Mouse (Mus musculus): ENCODE data around the gene Fscn1.

DNA sequence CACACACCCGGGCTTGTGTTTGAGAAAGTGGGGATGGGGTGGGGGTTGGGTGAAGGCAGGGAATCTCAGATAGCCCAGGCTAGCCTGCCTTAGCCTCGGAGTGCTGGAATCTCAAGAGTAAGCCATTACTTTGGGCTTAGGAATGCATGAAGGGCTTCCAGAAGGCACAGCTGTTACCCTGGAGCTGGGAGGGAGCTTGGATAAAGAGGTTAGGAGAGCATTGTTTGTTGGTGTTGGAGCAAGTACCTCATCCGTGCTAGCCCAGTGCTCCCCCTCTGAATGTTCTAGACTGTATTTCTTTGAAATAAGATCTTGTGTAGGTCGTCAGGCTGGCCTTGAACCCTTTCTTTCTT lies 30.8 kb upstream of the Fscn1 start:
- no peak for TF ChIP-seq CTCF (IDR thresholded peaks at IDR 0.05; ENCODE audit: control insufficient read depth, insufficient read depth, insufficient replicate concordance, low read depth, low read length)
- TF ChIP-seq POLR2A (IDR thresholded peaks at IDR 0.05; ENCODE audit: control insufficient read depth, low read depth, low read length) = no peak
